Mouse (Mus musculus) heart, embryonic 11.5 days (tissue): ENCODE measurements at regions not wholly inside any gene's neighbourhood (a gene's known extent, or its start where the extent isn't known, plus 50 kb on each side); places are given as distances from the start of the nearest gene placed in this dataset.

Source experiments
- ATAC-seq: fragments of 200-750 bp; cut with Nextera tagmentation; replicated peaks from 2 replicates; pipeline ENCODE4 v1.8.0; 2017; ENCODE audit warnings: moderate library complexity; ENCODE audit not compliant: insufficient number of reproducible peaks, low FRiP score, low TSS enrichment
- H3K27ac ChIP-seq: fragments of 300-500 bp; sonication (generic); 2 replicates; pipeline ENCODE4 v1.5.1; 2014; ENCODE audit warnings: mild to moderate bottlenecking, low read depth, low read length
- H3K27me3 ChIP-seq: fragments of 300-500 bp; sonication (generic); 2 replicates; pipeline ENCODE4 v1.6.1; 2014; ENCODE audit warnings: mild to moderate bottlenecking, low read length, mixed read lengths; ENCODE audit not compliant: control insufficient read depth, insufficient read depth
- H3K36me3 ChIP-seq: fragments of 300-500 bp; sonication (generic); 2 replicates; pipeline ENCODE4 v1.6.1; 2014; ENCODE audit warnings: mild to moderate bottlenecking, low read length, moderate library complexity, mixed read lengths; ENCODE audit not compliant: control insufficient read depth, insufficient read depth
- H3K4me1 ChIP-seq: fragments of 300-500 bp; sonication (generic); 2 replicates; pipeline ENCODE4 v1.6.1; 2014; ENCODE audit warnings: low read length; ENCODE audit not compliant: control insufficient read depth, insufficient read depth
- H3K4me2 ChIP-seq: fragments of 300-500 bp; sonication (generic); 2 replicates; pipeline ENCODE4 v1.6.1; 2014; ENCODE audit warnings: mild to moderate bottlenecking, moderate library complexity
- H3K4me3 ChIP-seq: fragments of 300-500 bp; sonication (generic); 2 replicates; pipeline ENCODE4 v1.5.1; 2014; ENCODE audit warnings: low read depth, low read length
- H3K9ac ChIP-seq: fragments of 300-500 bp; sonication (generic); 2 replicates; pipeline ENCODE4 v1.6.1; 2014; ENCODE audit warnings: mild to moderate bottlenecking, low read depth, low read length, moderate library complexity
- H3K9me3 ChIP-seq: fragments of 300-500 bp; sonication (generic); replicated peaks from 2 replicates; pipeline ENCODE4 v1.6.1; 2016; ENCODE audit warnings: low read length; ENCODE audit not compliant: control insufficient read depth
- WGBS: fragments of 180-500 bp; shearing (Covaris S2); extraction: QIAGEN DNeasy Blood & Tissue Kit; methylation state at CpG from one replicate; pipeline ENCODE4 v1.1.7; 2014; ENCODE audit not compliant: insufficient replicate concordance; 5-methylcytosine and 5-hydroxymethylcytosine counted together

- Histone ChIP-seq H3K27me3 (no peaks in the 10 kb centered on the region), H3K9ac (no peak overlapping the region), H3K27ac (no peak overlapping the region), H3K4me3 (no peak overlapping the region), H3K4me2 (no peak overlapping the region), H3K36me3 (no peaks in the 10 kb centered on the region), H3K9me3 (no peaks in the 10 kb centered on the region), H3K4me1 (no peaks in the 10 kb centered on the region)
- ATAC-seq, result no peak
- 83% methylated on average over 7 of the region's 7 CpGs for WGBS
These were observed 168.7 kb upstream of the Tbx18 start for GRCm38 (mm10) chr9:87899800-87900199.

DNA sequence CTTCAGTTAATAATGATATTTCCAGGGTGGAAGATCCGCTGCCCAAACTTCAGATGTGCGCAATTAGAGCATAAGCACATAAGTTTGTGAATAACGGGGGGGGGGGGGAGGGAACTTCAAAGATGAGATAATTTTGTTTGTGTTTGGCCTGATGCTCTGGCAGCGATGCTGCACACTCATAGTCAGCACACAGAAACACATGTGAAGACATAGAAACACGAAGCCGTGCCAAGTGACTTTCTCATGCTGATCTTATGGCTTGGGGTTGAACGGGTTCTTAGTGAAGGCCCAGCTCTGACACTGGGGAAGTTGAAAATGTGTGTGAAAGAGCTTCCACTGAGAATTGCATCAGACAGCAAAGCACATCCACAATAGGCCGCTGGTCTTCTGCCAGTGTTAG lies 190.2 kb upstream of the Tbx18 start:
- Histone ChIP-seq H3K4me2 (no peak overlapping the region), H3K27ac (no peak overlapping the region), H3K27me3 (no peaks in the 10 kb centered on the region), H3K36me3 (no peaks in the 10 kb centered on the region), H3K4me3 (no peak overlapping the region), H3K9ac (no peak overlapping the region), H3K9me3 (no peaks in the 10 kb centered on the region), H3K4me1 (no peaks in the 10 kb centered on the region)
- ATAC-seq, result no peak
- WGBS, result 78% methylated on average over 8 of the region's 8 CpGs

GRCm38 (mm10) chr9:87925151-87925550 lies 194.1 kb upstream of the Tbx18 start:
- no peak for ATAC-seq
- WGBS, result 80% methylated on average over 4 of the region's 4 CpGs
- H3K36me3 ChIP-seq, result no peaks in the 10 kb centered on the region
- H3K27me3 ChIP-seq, result no peaks in the 10 kb centered on the region
- H3K9ac ChIP-seq, result no peak overlapping the region
- no peak overlapping the region for H3K4me2 ChIP-seq
- no peak overlapping the region for H3K27ac ChIP-seq
- no peaks in the 10 kb centered on the region for H3K9me3 ChIP-seq
- no peak overlapping the region for H3K4me3 ChIP-seq
- no peaks in the 10 kb centered on the region for H3K4me1 ChIP-seq

GRCm38 (mm10) chr9:87933230-87933629 lies 202.2 kb upstream of the Tbx18 start:
- Histone ChIP-seq H3K9ac (no peak overlapping the region), H3K36me3 (no peaks in the 10 kb centered on the region), H3K4me2 (no peak overlapping the region), H3K27me3 (no peaks in the 10 kb centered on the region), H3K4me1 (no peaks in the 10 kb centered on the region), H3K27ac (no peak overlapping the region), H3K9me3 (no peaks in the 10 kb centered on the region), H3K4me3 (no peak overlapping the region)
- 78% methylated on average over 5 of the region's 5 CpGs for WGBS
- no peak for ATAC-seq

- H3K27me3 ChIP-seq, result no peaks in the 10 kb centered on the region
- 89% methylated on average over 2 of the region's 2 CpGs for WGBS
- ATAC-seq, result no peak
These were observed 221.4 kb upstream of the Tbx18 start for GRCm38 (mm10) chr9:87952426-87952825.

DNA sequence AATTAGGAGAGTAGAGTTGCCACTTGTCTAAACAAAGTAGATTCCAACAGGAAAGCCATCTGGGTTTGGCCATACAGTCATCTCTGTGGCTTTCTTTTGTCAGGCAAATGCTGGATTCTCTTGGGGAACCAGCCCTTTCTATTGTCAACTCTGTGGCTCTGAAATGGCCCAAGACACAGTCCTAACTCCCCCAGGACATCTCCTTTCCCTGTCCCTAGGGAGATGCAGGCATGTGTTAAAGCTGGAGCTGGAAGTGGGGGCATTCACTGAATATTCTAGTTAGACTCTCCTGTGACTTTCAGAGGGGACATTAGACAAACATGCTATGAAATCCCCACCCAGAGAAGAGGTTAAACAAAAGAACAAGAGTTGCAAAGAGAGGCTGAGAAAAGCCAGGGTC lies 223.9 kb upstream of the Tbx18 start:
- no peak overlapping the region for H3K27ac ChIP-seq
- H3K9ac ChIP-seq, result no peak overlapping the region
- no peaks in the 10 kb centered on the region for H3K9me3 ChIP-seq

More at GRCm38 (mm10) chr9:87952426-87952825, 221.4 kb upstream of the Tbx18 start:
- Histone ChIP-seq H3K27ac (no peak overlapping the region), H3K9me3 (no peaks in the 10 kb centered on the region), H3K36me3 (no peaks in the 10 kb centered on the region), H3K4me2 (no peak overlapping the region), H3K4me1 (no peaks in the 10 kb centered on the region), H3K9ac (no peak overlapping the region), H3K4me3 (no peak overlapping the region)

GRCm38 (mm10) chr9:87961796-87962195 lies 230.7 kb upstream of the Tbx18 start:
- Histone ChIP-seq H3K4me1 (no peaks in the 10 kb centered on the region), H3K27ac (no peak overlapping the region), H3K27me3 (no peaks in the 10 kb centered on the region), H3K9ac (no peak overlapping the region), H3K36me3 (no peaks in the 10 kb centered on the region), H3K4me3 (no peak overlapping the region), H3K9me3 (no peaks in the 10 kb centered on the region), H3K4me2 (no peak overlapping the region)
- WGBS, result 89% methylated on average over 4 of the region's 4 CpGs
- no peak for ATAC-seq

More for the DNA sequence above, 223.9 kb upstream of the Tbx18 start:
- Histone ChIP-seq H3K27me3 (no peaks in the 10 kb centered on the region), H3K36me3 (no peaks in the 10 kb centered on the region), H3K4me1 (no peaks in the 10 kb centered on the region), H3K4me3 (no peak overlapping the region), H3K4me2 (no peak overlapping the region)
- ATAC-seq, result no peak

DNA sequence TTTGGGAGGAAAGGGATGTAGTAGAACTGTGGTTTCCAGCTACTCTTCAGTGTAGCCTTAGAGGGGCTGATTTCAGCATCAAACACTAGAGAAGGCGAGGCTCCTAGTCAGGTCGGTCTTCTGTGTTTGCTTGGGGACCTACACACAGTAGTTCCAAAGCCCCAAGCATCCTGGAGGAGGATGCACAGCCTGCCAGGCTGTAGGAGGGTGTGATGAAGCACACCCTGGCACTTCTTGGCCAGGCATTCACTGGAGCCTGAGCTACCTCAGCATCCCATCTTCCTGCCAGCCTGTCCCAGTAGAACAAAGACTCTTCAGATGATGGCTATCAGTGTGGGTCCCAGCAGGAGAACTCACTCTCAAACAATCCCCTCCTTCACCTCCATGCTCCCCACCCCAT lies 233.4 kb upstream of the Tbx18 start:
- H3K9me3 ChIP-seq, result no peaks in the 10 kb centered on the region
- H3K27me3 ChIP-seq, result no peaks in the 10 kb centered on the region
- 57% methylated on average over 2 of the region's 2 CpGs for WGBS
- no peak overlapping the region for H3K4me3 ChIP-seq
- no peaks in the 10 kb centered on the region for H3K4me1 ChIP-seq
- no peak overlapping the region for H3K4me2 ChIP-seq
- H3K27ac ChIP-seq, result no peak overlapping the region
- ATAC-seq, result no peak
- H3K9ac ChIP-seq, result no peak overlapping the region
- H3K36me3 ChIP-seq, result no peaks in the 10 kb centered on the region

GRCm38 (mm10) chr9:87965103-87965780 lies 234.2 kb upstream of the Tbx18 start:
- 60% methylated on average over 3 of the region's 3 CpGs for WGBS
- Histone ChIP-seq H3K27ac (no peak overlapping the region), H3K4me2 (no peak overlapping the region), H3K9ac (no peak overlapping the region), H3K27me3 (no peaks in the 10 kb centered on the region), H3K4me3 (no peak overlapping the region), H3K4me1 (no peaks in the 10 kb centered on the region), H3K36me3 (no peaks in the 10 kb centered on the region), H3K9me3 (no peaks in the 10 kb centered on the region)
- ATAC-seq, result no peak
